Mouse (Mus musculus): ENCODE results near the gene Itga8.

DNA sequence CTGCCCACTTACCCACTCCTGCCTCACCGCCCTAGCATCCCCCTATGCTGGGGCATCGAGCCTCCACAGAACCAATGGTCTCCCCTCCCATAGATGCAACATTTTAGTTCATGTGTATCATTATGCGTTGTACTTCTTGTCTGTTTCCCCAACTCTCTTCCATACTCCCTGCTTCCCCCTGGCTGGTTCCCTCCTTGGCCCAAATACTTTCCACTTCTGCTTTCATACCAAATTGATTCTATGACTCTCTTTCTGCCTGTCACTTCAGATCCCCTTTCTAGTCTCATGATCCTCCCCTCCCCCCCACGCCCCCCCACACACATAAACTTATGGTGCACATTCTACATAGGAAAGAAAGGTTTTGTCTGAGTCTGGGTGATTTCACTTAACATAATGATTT lies 217.4 kb downstream of the Itga8 start:
- no peak for TF ChIP-seq GATA1 (IDR thresholded peaks at IDR 0.05; ENCODE audit: borderline replicate concordance, low read length)
- no peak for TF ChIP-seq FLI1 (IDR thresholded peaks at IDR 0.05; ENCODE audit: low read length)
